Mouse (Mus musculus): ENCODE data around the gene Pbld2. TPM values are rescaled to one million over a fixed set of nuclear protein-coding genes. Genes with fewer than 3 reads are reported as not detected.

Gene Pbld2
- total RNA-seq, 2 experiments from 2014 or later, result 1.7 to 2.3 TPM

- no peak for DNase-seq
Observed at GRCm38 (mm10) chr10:63063365-63063764, 39.2 kb downstream of the Pbld2 start.

- DNase-seq, result no peak
Observed at GRCm38 (mm10) chr10:63064516-63064915, 40.4 kb downstream of the Pbld2 start.

- DNase-seq, result no peak
Observed at GRCm38 (mm10) chr10:63065561-63065960, 41.4 kb downstream of the Pbld2 start.

GRCm38 (mm10) chr10:63065988-63066387, 41.9 kb downstream of the Pbld2 start:
- peak; percentile 77 to 79 for DNase-seq

- DNase-seq, result no peak
Observed at GRCm38 (mm10) chr10:63086304-63086703, 62.2 kb downstream of the Pbld2 start.

GRCm38 (mm10) chr10:63089103-63089757, 65.1 kb downstream of the Pbld2 start:
- no peak for DNase-seq

GRCm38 (mm10) chr10:63089758-63090571, 65.8 kb downstream of the Pbld2 start:
- DNase-seq, result no peak

GRCm38 (mm10) chr10:63091915-63092314, 67.8 kb downstream of the Pbld2 start:
- DNase-seq, result no peak

GRCm38 (mm10) chr10:63092616-63093550, 68.8 kb downstream of the Pbld2 start:
- DNase-seq, result no peak

GRCm38 (mm10) chr10:63096757-63097156, 72.6 kb downstream of the Pbld2 start:
- DNase-seq, result no peak

- no peak for DNase-seq
Observed at GRCm38 (mm10) chr10:63098191-63098590, 74.1 kb downstream of the Pbld2 start.

GRCm38 (mm10) chr10:63099521-63099920, 75.4 kb downstream of the Pbld2 start, which contains the start of gene Atoh7:
TSS of gene Atoh7 (plus strand) at chr10:63099651.
- DNase-seq, result peak; percentile 9

- peak; percentile 70 to 72 for DNase-seq
Observed at GRCm38 (mm10) chr10:63099941-63100562, 75.9 kb downstream of the Pbld2 start.

GRCm38 (mm10) chr10:63100657-63101056, 76.5 kb downstream of the Pbld2 start:
- no peak for DNase-seq

Other genes with a start within 250 kb of the Pbld2 start
- gene Ccar1, start 232.0 kb upstream of the Pbld2 start, total RNA-seq (2021), result 10 to 100 TPM; 54.6 to 73.1 TPM
- 10 to 100 TPM; 17.0 to 19.4 TPM for gene Tet1, start 115.3 kb upstream of the Pbld2 start, total RNA-seq (2021)
- 10 to 100 TPM; 34.9 to 41.6 TPM for gene Slc25a16, start 103.7 kb upstream of the Pbld2 start, total RNA-seq (2021)
- 1 to 10 TPM in 1 of 2 experiments, under 1 TPM in 1; 0.95 to 1.2 TPM for gene Dna2, start 77.3 kb upstream of the Pbld2 start, total RNA-seq (2021)
- 10 to 100 TPM; 63.8 to 77.0 TPM for gene Rufy2, start 44.1 kb upstream of the Pbld2 start, total RNA-seq (2021)
- 10 to 100 TPM; 52.9 to 60.8 TPM for gene Hnrnph3, start 98 bp upstream of the Pbld2 start, total RNA-seq (2021)
- 1 to 10 TPM in 1 of 2 experiments, under 1 TPM in 1; 0.30 to 1.1 TPM for gene Pbld1, start 35.8 kb downstream of the Pbld2 start, total RNA-seq (2021)
- gene Atoh7, start 75.3 kb downstream of the Pbld2 start, total RNA-seq (2021), result 1 to 10 TPM; 1.6 to 2.5 TPM
- 1 to 10 TPM; 1.4 to 2.1 TPM for gene Mypn, start 179.6 kb downstream of the Pbld2 start, total RNA-seq (2021)
- 10 to 100 TPM; 36.1 to 36.7 TPM for gene Herc4, start 219.5 kb downstream of the Pbld2 start, total RNA-seq (2021)

Data from layer of hippocampus, postnatal 36 days (tissue).